Mouse (Mus musculus) 3T3-L1 (cell line): Measurements from ENCODE around the gene Cacng6.

Source experiments
- DNase-seq: peaks from one replicate; pipeline ENCODE4 v3.0.0-alpha.2; 2015; ENCODE audit warnings: low read depth, low spot score

Cacng6 gene

GRCm38 (mm10) chr7:3419941-3420340 lies 4.1 kb upstream of the Cacng6 start:
- no peak for DNase-seq

GRCm38 (mm10) chr7:3420466-3420865 lies 3.5 kb upstream of the Cacng6 start:
- no peak for DNase-seq

- no peak for DNase-seq
Measured at GRCm38 (mm10) chr7:3421297-3421696, 2.7 kb upstream of the Cacng6 start.

GRCm38 (mm10) chr7:3422051-3422450 lies 1.9 kb upstream of the Cacng6 start:
- peak; percentile 26 for DNase-seq

GRCm38 (mm10) chr7:3423430-3423829 lies 565 bp upstream of the Cacng6 start:
- no peak for DNase-seq

- DNase-seq = no peak
Measured at GRCm38 (mm10) chr7:3425141-3425540, 1.1 kb downstream of the Cacng6 start.

- DNase-seq = no peak
Measured at GRCm38 (mm10) chr7:3430161-3430560, 6.2 kb downstream of the Cacng6 start.

- no peak for DNase-seq
Measured at GRCm38 (mm10) chr7:3432066-3432465, 8.1 kb downstream of the Cacng6 start.

GRCm38 (mm10) chr7:3437941-3438340 lies 13.9 kb downstream of the Cacng6 start:
- DNase-seq = no peak

- DNase-seq = no peak
Measured at GRCm38 (mm10) chr7:3439984-3440383, 16.0 kb downstream of the Cacng6 start.

- DNase-seq = no peak
Measured at GRCm38 (mm10) chr7:3440526-3440925, 16.5 kb downstream of the Cacng6 start.

- DNase-seq = no peak
Measured at GRCm38 (mm10) chr7:3442476-3443062, 18.6 kb downstream of the Cacng6 start.

- no peak for DNase-seq
Measured at GRCm38 (mm10) chr7:3444678-3445077, 20.7 kb downstream of the Cacng6 start.

GRCm38 (mm10) chr7:3446584-3446983 lies 22.6 kb downstream of the Cacng6 start:
- DNase-seq = peak; percentile 85

GRCm38 (mm10) chr7:3447026-3447425 lies 23.0 kb downstream of the Cacng6 start:
- peak; percentile 87 for DNase-seq

GRCm38 (mm10) chr7:3448737-3449454 lies 24.9 kb downstream of the Cacng6 start:
- peak; percentile 61 for DNase-seq

GRCm38 (mm10) chr7:3450671-3451070 lies 26.7 kb downstream of the Cacng6 start:
- no peak for DNase-seq

- peak; percentile 79 for DNase-seq
Measured at GRCm38 (mm10) chr7:3451161-3451560, 27.2 kb downstream of the Cacng6 start.

GRCm38 (mm10) chr7:3452821-3453485 lies 29.0 kb downstream of the Cacng6 start:
- no peak for DNase-seq

- no peak for DNase-seq
Measured at GRCm38 (mm10) chr7:3453486-3454183, 29.6 kb downstream of the Cacng6 start.

GRCm38 (mm10) chr7:3457111-3457840 lies 33.3 kb downstream of the Cacng6 start:
- DNase-seq = peak; percentile 69

- DNase-seq = peak; percentile 25
Measured at GRCm38 (mm10) chr7:3457841-3458217, 33.8 kb downstream of the Cacng6 start.
